Mouse (Mus musculus): ENCODE data around the gene Ccdc188.

DNA sequence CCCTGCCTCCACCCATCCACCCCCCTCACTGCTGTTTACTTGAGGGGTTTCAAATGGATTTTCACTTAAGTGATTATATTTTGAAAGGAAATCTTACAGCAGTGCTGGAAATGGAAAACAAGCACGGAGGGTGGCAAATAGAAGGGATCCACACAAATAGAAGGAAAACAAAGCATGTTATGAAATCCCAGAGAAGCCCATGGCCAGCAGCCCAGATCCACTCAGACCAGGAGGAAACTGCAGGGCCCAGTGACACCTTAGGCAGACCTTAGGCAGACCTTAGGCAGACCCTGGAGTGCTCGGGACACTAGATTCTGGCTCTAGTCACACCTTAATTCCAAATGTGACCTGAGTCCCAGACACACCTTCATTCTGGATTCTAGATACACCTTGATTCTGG is 26.7 kb upstream of the Ccdc188 start:
- no peak for TF ChIP-seq CTCF (IDR thresholded peaks at IDR 0.05; ENCODE audit: extremely low read depth, insufficient read depth, low read length)
- no peak for TF ChIP-seq POLR2A (IDR thresholded peaks at IDR 0.05; ENCODE audit: extremely low read depth, insufficient read depth, low read length)

Measured in cortical plate, adult 2 months (tissue).